Mouse (Mus musculus): ENCODE measurements at regions not wholly inside any gene's neighbourhood (a gene's known extent, or its start where the extent isn't known, plus 50 kb on each side); places are given as distances from the start of the nearest gene placed in this dataset.
"Not testable (repeated sequence)": the region's sequence is repeated elsewhere in the genome, so short reads cannot be mapped to it uniquely, and the experiment has no call there.

DNA sequence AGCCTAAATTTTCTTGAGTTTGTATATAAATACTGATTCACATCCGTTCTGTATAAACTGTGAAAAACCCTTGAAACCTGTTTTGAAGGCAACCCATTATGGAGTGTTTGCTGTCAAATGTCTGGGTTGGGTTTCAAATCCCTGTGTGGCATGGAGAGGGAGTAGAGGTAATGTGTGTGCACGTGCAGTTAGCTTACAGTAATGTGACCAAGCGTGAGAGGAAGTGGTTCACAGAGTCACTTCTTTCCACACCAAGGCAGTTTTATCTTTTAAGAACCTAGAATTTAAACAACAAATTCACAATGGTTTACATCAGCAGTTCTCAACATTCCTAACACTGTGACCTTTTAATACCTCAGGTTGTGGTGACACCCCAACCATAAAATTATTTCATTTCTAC lies 464.1 kb upstream of the Acvr2a start:
- ATAC-seq, result no peak
- Histone ChIP-seq H3K27ac (ENCODE audit: low read length) (no peak overlapping the region), H3K4me3 (ENCODE audit: low read depth, low read length) (no peak overlapping the region), H3K36me3 (ENCODE audit: control insufficient read depth, insufficient read depth, low read length) (no peaks in the 10 kb centered on the region), H3K9ac (ENCODE audit: low read depth, low read length) (no peak overlapping the region), H3K9me3 (replicated peaks; ENCODE audit: control insufficient read depth, low read length, poor library complexity, severe bottlenecking) (0 out of 2 replicates have a peak, but pooled peaks cover 2% of the 10 kb centered on the region), H3K4me2 (ENCODE audit: low read length) (no peak overlapping the region), H3K4me1 (ENCODE audit: control insufficient read depth, insufficient read depth, low read length) (no peaks in the 10 kb centered on the region), H3K27me3 (ENCODE audit: control insufficient read depth, insufficient read depth, low read depth, low read length) (no peaks in the 10 kb centered on the region)
- WGBS, result 88% methylated on average over 3 of the region's 3 CpGs

DNA sequence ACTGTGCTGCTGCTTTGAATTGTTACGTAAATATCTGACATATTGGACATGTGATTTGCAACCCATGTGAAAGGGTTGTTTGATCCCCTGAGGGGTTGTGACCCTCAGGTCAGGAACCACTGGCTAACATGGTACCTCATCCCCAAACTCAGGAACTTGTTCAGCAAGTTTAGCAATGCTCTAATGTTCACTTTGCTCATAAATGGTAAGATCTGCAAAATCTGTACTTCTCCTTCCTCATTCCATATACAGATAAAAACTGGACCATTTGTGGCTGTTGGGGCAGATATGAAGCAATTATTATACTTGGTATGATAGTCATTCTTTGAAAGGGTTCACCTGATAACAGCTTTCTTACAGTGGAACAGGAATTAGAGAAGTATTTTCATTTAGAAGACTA lies 463.7 kb upstream of the Acvr2a start:
- no peak overlapping the region for H3K27ac ChIP-seq (ENCODE audit: low read length)
- H3K4me2 ChIP-seq (ENCODE audit: low read length), result no peak overlapping the region
- WGBS, result 93% methylated on average over 1 of the region's 1 CpGs
- H3K9me3 ChIP-seq (replicated peaks; ENCODE audit: control insufficient read depth, low read length, poor library complexity, severe bottlenecking), result 0 out of 2 replicates have a peak, but pooled peaks cover 2% of the 10 kb centered on the region
- ATAC-seq, result no peak
- no peak overlapping the region for H3K9ac ChIP-seq (ENCODE audit: low read depth, low read length)
- no peaks in the 10 kb centered on the region for H3K27me3 ChIP-seq (ENCODE audit: control insufficient read depth, insufficient read depth, low read depth, low read length)
- no peaks in the 10 kb centered on the region for H3K4me1 ChIP-seq (ENCODE audit: control insufficient read depth, insufficient read depth, low read length)
- no peaks in the 10 kb centered on the region for H3K36me3 ChIP-seq (ENCODE audit: control insufficient read depth, insufficient read depth, low read length)
- no peak overlapping the region for H3K4me3 ChIP-seq (ENCODE audit: low read depth, low read length)

DNA sequence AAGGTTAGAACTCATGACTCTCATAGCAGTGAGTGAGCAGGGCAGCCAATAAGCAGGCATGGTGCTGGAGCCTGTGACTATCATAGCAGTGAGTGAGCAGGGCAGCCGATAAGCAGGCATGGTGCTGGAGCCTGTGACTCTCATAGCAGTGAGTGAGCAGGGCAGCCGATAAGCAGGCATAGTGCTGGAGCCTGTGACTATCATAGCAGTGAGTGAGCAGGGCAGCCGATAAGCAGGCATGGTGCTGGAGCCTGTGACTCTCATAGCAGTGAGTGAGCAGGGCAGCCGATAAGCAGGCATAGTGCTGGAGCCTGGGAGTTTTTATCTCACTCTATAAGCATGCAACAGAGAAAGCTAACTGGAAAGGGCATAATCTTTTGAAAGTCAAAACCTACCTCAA lies 442.3 kb upstream of the Acvr2a start:
- H3K4me2 ChIP-seq (ENCODE audit: low read length); ATAC-seq; H3K27ac ChIP-seq (ENCODE audit: low read length); H3K36me3 ChIP-seq (ENCODE audit: control insufficient read depth, insufficient read depth, low read length); H3K4me1 ChIP-seq (ENCODE audit: control insufficient read depth, insufficient read depth, low read length); H3K9ac ChIP-seq (ENCODE audit: low read depth, low read length); H3K27me3 ChIP-seq (ENCODE audit: control insufficient read depth, insufficient read depth, low read depth, low read length); H3K9me3 ChIP-seq (replicated peaks; ENCODE audit: control insufficient read depth, low read length, poor library complexity, severe bottlenecking); H3K4me3 ChIP-seq (ENCODE audit: low read depth, low read length): not testable (repeated sequence)
- 84% methylated on average over 4 of the region's 4 CpGs for WGBS

DNA sequence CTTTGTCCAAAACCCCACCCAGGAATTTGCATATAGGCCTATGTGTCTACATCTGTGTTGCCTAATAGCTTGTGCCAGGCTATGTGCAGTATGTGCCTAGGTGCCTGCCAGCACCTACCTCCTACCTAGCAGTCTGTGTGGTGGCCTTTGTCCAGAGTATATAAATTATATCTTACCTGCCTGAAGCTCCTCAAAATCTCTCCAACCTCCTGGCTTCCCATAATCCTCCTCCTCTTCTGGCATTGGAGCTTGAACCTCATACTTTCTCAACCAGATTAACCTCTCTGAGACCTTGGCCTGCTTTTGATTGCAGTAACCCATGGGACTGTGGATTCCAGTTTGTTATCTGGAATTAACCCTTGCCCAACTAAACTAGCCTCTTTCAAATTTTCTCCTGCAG lies 440.8 kb upstream of the Acvr2a start:
- Histone ChIP-seq H3K4me1 (ENCODE audit: control insufficient read depth, insufficient read depth, low read length) (no peaks in the 10 kb centered on the region), H3K27me3 (ENCODE audit: control insufficient read depth, insufficient read depth, low read depth, low read length) (no peaks in the 10 kb centered on the region), H3K9ac (ENCODE audit: low read depth, low read length) (no peak overlapping the region), H3K36me3 (ENCODE audit: control insufficient read depth, insufficient read depth, low read length) (no peaks in the 10 kb centered on the region), H3K27ac (ENCODE audit: low read length) (no peak overlapping the region), H3K4me2 (ENCODE audit: low read length) (no peak overlapping the region), H3K4me3 (ENCODE audit: low read depth, low read length) (no peak overlapping the region), H3K9me3 (replicated peaks; ENCODE audit: control insufficient read depth, low read length, poor library complexity, severe bottlenecking) (no peaks in the 10 kb centered on the region)
- ATAC-seq, result no peak

DNA sequence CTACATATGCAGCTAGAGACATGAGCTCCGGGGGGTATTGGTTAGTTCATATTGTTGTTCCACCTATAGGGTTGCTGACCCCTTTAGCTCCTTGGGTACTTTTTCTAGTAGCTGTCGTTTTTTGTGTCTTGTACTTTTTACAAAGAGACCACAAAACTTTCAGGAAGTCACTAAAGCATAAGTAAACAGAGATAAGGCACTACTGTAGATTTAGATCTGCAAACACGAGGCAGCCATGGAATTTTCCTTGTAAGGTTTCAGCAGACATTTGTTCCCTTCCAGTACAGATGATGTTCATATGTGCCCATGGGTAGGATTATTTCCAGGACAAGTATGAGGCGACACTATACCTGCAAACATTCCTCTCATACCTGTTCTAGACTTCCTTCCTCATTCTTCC lies 439.6 kb upstream of the Acvr2a start:
- H3K4me2 ChIP-seq (ENCODE audit: low read length), result no peak overlapping the region
- H3K4me1 ChIP-seq (ENCODE audit: control insufficient read depth, insufficient read depth, low read length), result no peaks in the 10 kb centered on the region
- H3K9ac ChIP-seq (ENCODE audit: low read depth, low read length), result no peak overlapping the region
- 80% methylated on average over 4 of the region's 4 CpGs for WGBS
- no peak overlapping the region for H3K27ac ChIP-seq (ENCODE audit: low read length)
- no peaks in the 10 kb centered on the region for H3K9me3 ChIP-seq (replicated peaks; ENCODE audit: control insufficient read depth, low read length, poor library complexity, severe bottlenecking)
- no peaks in the 10 kb centered on the region for H3K36me3 ChIP-seq (ENCODE audit: control insufficient read depth, insufficient read depth, low read length)
- H3K27me3 ChIP-seq (ENCODE audit: control insufficient read depth, insufficient read depth, low read depth, low read length), result no peaks in the 10 kb centered on the region
- ATAC-seq, result no peak
- H3K4me3 ChIP-seq (ENCODE audit: low read depth, low read length), result no peak overlapping the region

DNA sequence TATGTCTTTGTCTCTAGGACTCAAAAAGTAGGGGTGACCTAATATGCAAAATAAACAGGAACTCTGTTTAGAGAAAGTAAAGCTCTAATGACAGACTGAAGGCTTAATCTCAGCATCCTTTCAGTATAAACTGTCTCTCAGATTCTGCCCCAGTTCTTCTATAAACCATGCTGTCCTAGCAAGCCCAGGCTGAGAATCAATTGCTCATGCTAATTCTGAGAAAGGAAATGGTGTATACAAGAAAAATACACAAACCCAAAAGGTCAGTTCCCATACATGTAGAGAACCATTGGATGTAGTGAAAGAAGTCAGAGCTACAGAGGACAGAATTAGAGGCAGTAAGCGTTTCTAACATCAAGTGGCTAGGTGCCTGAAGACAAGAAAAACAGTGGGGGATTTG lies 435.7 kb upstream of the Acvr2a start:
- no peak for ATAC-seq
- H3K9ac ChIP-seq (ENCODE audit: low read depth, low read length), result no peak overlapping the region
- H3K36me3 ChIP-seq (ENCODE audit: control insufficient read depth, insufficient read depth, low read length), result no peaks in the 10 kb centered on the region
- no peak overlapping the region for H3K4me3 ChIP-seq (ENCODE audit: low read depth, low read length)
- H3K9me3 ChIP-seq (replicated peaks; ENCODE audit: control insufficient read depth, low read length, poor library complexity, severe bottlenecking), result no peaks in the 10 kb centered on the region
- 48% methylated on average over 1 of the region's 1 CpGs for WGBS
- no peak overlapping the region for H3K27ac ChIP-seq (ENCODE audit: low read length)
- H3K27me3 ChIP-seq (ENCODE audit: control insufficient read depth, insufficient read depth, low read depth, low read length), result no peaks in the 10 kb centered on the region
- no peak overlapping the region for H3K4me2 ChIP-seq (ENCODE audit: low read length)
- H3K4me1 ChIP-seq (ENCODE audit: control insufficient read depth, insufficient read depth, low read length), result no peaks in the 10 kb centered on the region

DNA sequence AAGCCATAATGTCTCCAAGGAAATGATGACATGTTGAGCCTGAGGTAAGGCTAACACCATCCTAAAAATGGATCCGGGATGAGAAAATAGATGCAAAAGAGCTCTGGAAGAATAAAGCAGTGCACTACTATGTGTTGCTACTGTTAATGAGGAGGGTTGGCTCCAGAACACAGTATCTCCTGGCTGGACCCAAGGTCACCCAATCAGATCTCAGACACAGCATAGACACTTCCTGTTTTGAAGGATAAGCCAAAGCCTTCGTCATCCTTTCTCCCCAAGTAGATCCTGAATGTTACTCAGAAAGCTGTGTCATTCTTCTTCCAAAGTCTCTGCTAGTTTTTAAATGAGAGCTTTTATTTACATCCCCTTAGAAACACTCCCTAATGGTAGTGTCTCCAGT lies 435.2 kb upstream of the Acvr2a start:
- Histone ChIP-seq H3K27ac (ENCODE audit: low read length) (no peak overlapping the region), H3K9ac (ENCODE audit: low read depth, low read length) (no peak overlapping the region), H3K9me3 (replicated peaks; ENCODE audit: control insufficient read depth, low read length, poor library complexity, severe bottlenecking) (no peaks in the 10 kb centered on the region), H3K4me2 (ENCODE audit: low read length) (no peak overlapping the region), H3K4me3 (ENCODE audit: low read depth, low read length) (no peak overlapping the region), H3K27me3 (ENCODE audit: control insufficient read depth, insufficient read depth, low read depth, low read length) (no peaks in the 10 kb centered on the region), H3K4me1 (ENCODE audit: control insufficient read depth, insufficient read depth, low read length) (no peaks in the 10 kb centered on the region), H3K36me3 (ENCODE audit: control insufficient read depth, insufficient read depth, low read length) (no peaks in the 10 kb centered on the region)
- ATAC-seq, result no peak
- 92% methylated on average over 2 of the region's 2 CpGs for WGBS

DNA sequence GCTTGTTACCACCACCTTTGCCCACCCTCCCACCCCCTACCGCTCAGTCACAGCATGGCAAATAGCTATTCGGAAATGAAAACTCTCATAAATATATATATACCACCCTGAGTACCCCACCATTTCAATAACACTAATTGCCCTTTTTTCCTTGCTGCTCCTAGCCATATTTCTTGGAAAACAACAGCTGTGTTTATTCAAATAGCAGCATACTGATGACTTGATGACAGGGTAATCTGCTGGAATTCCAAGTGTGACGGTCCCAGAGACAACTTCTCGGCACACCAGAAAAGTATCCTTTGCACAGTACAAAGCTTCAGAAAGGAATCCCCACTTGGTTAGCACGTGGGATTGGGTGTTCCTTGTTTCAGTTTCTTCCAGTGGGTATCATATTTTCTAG lies 433.8 kb upstream of the Acvr2a start:
- Histone ChIP-seq H3K36me3 (ENCODE audit: control insufficient read depth, insufficient read depth, low read length) (no peaks in the 10 kb centered on the region), H3K4me1 (ENCODE audit: control insufficient read depth, insufficient read depth, low read length) (no peaks in the 10 kb centered on the region), H3K27me3 (ENCODE audit: control insufficient read depth, insufficient read depth, low read depth, low read length) (no peaks in the 10 kb centered on the region), H3K4me2 (ENCODE audit: low read length) (no peak overlapping the region), H3K9ac (ENCODE audit: low read depth, low read length) (no peak overlapping the region), H3K27ac (ENCODE audit: low read length) (no peak overlapping the region), H3K9me3 (replicated peaks; ENCODE audit: control insufficient read depth, low read length, poor library complexity, severe bottlenecking) (no peaks in the 10 kb centered on the region), H3K4me3 (ENCODE audit: low read depth, low read length) (no peak overlapping the region)
- ATAC-seq, result no peak
- WGBS, result 73% methylated on average over 5 of the region's 5 CpGs

DNA sequence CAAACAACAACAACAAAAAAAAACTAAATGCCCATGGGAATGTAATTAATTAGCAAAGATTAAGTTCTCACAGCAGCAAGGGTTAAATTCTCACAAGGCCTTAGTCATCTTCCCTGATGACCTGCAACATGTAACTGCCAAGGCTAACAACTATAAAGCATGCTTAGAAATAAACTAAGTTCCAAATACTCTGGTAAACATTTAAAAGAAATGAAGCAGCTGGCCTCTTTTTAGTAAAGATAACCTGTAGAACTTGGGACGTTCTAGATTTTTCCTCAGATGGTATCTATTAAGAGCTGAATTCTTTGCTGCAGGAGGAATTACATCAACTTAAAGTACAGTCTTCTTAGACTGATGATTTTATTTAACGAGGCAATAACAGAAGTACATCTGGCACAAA lies 433.1 kb upstream of the Acvr2a start:
- Histone ChIP-seq H3K9me3 (replicated peaks; ENCODE audit: control insufficient read depth, low read length, poor library complexity, severe bottlenecking) (no peaks in the 10 kb centered on the region), H3K4me1 (ENCODE audit: control insufficient read depth, insufficient read depth, low read length) (no peaks in the 10 kb centered on the region), H3K27ac (ENCODE audit: low read length) (no peak overlapping the region), H3K4me3 (ENCODE audit: low read depth, low read length) (no peak overlapping the region), H3K36me3 (ENCODE audit: control insufficient read depth, insufficient read depth, low read length) (no peaks in the 10 kb centered on the region), H3K4me2 (ENCODE audit: low read length) (no peak overlapping the region), H3K27me3 (ENCODE audit: control insufficient read depth, insufficient read depth, low read depth, low read length) (no peaks in the 10 kb centered on the region), H3K9ac (ENCODE audit: low read depth, low read length) (no peak overlapping the region)
- WGBS, result 87% methylated on average over 2 of the region's 2 CpGs
- no peak for ATAC-seq

DNA sequence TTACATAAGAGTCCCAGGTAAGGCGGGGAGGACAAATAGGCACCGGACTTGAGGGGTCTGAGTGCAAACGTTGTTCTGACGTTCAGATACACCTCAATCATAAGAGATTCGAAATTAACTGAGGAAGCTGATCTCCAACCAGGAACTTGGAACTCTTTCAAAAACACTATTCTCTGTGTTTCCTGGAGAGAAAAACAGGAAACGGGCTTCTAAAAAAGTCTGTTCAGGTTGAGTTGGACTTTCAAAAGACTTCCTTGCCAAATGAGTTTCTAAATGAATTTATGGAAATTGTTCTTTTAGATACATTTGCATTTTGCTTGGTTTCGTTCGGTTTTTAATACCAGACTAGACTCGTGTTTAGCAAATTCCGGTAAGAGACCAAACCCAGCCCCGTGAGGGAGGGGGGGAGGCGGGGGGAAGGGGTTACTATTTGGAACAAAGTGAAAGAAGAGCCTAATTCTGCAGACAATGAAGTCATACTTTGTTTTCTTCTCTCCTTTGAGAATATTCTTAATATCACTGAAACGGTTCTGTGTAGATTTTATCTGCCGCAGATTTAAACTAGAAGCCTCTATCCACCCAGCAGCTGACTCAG lies 432.3 kb upstream of the Acvr2a start:
- Histone ChIP-seq H3K9ac (ENCODE audit: low read depth, low read length) (no peak overlapping the region), H3K4me2 (ENCODE audit: low read length) (no peak overlapping the region), H3K9me3 (replicated peaks; ENCODE audit: control insufficient read depth, low read length, poor library complexity, severe bottlenecking) (no peaks in the 10 kb centered on the region), H3K27me3 (ENCODE audit: control insufficient read depth, insufficient read depth, low read depth, low read length) (no peaks in the 10 kb centered on the region), H3K27ac (ENCODE audit: low read length) (no peak overlapping the region), H3K36me3 (ENCODE audit: control insufficient read depth, insufficient read depth, low read length) (no peaks in the 10 kb centered on the region), H3K4me3 (ENCODE audit: low read depth, low read length) (no peak overlapping the region), H3K4me1 (ENCODE audit: control insufficient read depth, insufficient read depth, low read length) (no peaks in the 10 kb centered on the region)
- no peak for ATAC-seq
- 85% methylated on average over 14 of the region's 14 CpGs for WGBS

Measured in midbrain, embryonic 16.5 days (tissue).